Mouse (Mus musculus) embryonic fibroblast, embryonic 13.5 days (primary cell): Measurements from ENCODE around the gene Trpv2. TPM values are rescaled to one million over a fixed set of nuclear protein-coding genes. Genes with fewer than 3 reads are reported as not detected.
"Not testable (repeated sequence)": the region's sequence is repeated elsewhere in the genome, so short reads cannot be mapped to it uniquely, and the experiment has no call there.

Experiments used
- H3K27ac ChIP-seq: 2 replicates; pipeline ENCODE4 v1.5.1; 2012; ENCODE audit warnings: low read length, control low read depth, inconsistent platforms; ENCODE audit not compliant: insufficient read depth
- H3K4me1 ChIP-seq: 2 replicates; pipeline ENCODE4 v1.6.1; 2011; ENCODE audit warnings: low read length; ENCODE audit not compliant: control insufficient read depth, insufficient read depth
- H3K4me3 ChIP-seq: 2 replicates; pipeline ENCODE4 v1.5.1; 2011; ENCODE audit warnings: mild to moderate bottlenecking, control low read depth, low read length; ENCODE audit not compliant: insufficient read depth
- CTCF ChIP-seq: IDR thresholded peaks from 2 replicates; pipeline ENCODE4 v1.5.1; 2011; ENCODE audit warnings: mild to moderate bottlenecking, control low read depth, low read length, moderate library complexity, borderline replicate concordance; ENCODE audit not compliant: insufficient read depth
- POLR2A ChIP-seq: IDR thresholded peaks from 2 replicates; pipeline ENCODE4 v1.6.1; 2011; ENCODE audit warnings: low read depth, mild to moderate bottlenecking, control low read depth, low read length, moderate library complexity
- polyA plus RNA-seq: library from polyadenylated mRNA; stranded (reverse); fragments of >200 nt; gene quantifications from 2 replicates; pipeline ENCODE4 v1.2.4, GENCODE M21; 2011; ENCODE audit warnings: low read depth; ENCODE audit not compliant: missing spikeins, insufficient read length

Trpv2 gene
- polyA plus RNA-seq, 1 experiment, result 9.6 TPM

GRCm38 (mm10) chr11:62645732-62646494, 71.6 kb downstream of the Trpv2 start:
- Histone ChIP-seq H3K4me3 (no peak overlapping the region; the same call in 1 of the 2 replicates), H3K4me1 (peaks cover 27% of the 10 kb centered on the region), H3K27ac (peak overlapping the region; percentile 43)
- no peak for TF ChIP-seq POLR2A

- Histone ChIP-seq H3K4me1 (peaks cover 28% of the 10 kb centered on the region), H3K4me3 (no peak overlapping the region; the same call in 1 of the 2 replicates), H3K27ac (peak overlapping the region; percentile 43)
- TF ChIP-seq POLR2A (no peak), CTCF (no peak)
Observed at GRCm38 (mm10) chr11:62646495-62646843, 72.2 kb downstream of the Trpv2 start.

- peaks cover 27% of the 10 kb centered on the region for H3K4me1 ChIP-seq
- TF ChIP-seq CTCF (no peak), POLR2A (no peak)
- H3K4me3 ChIP-seq, result peak overlapping the region; percentile 43
- peak overlapping the region; percentile 43; the same call in 1 of the 2 replicates for H3K27ac ChIP-seq
Observed at GRCm38 (mm10) chr11:62646958-62647515, 72.8 kb downstream of the Trpv2 start.

- H3K4me1 ChIP-seq, result peaks cover 26% of the 10 kb centered on the region
- H3K27ac ChIP-seq, result peak within 1 kb of the TSS; percentile 79
- TF ChIP-seq CTCF, result no peak
- H3K4me3 ChIP-seq, result peak within 1 kb of the TSS; percentile 82
Observed at GRCm38 (mm10) chr11:62647661-62648590, 73.6 kb downstream of the Trpv2 start, which contains the start of gene Lrrc75a. Gene Lrrc75a, minus strand, starts transcription at chr11:62648523.

GRCm38 (mm10) chr11:62648591-62649391, 74.5 kb downstream of the Trpv2 start, which contains the start of gene Mmgt2:
Gene Mmgt2, plus strand, starts transcription at chr11:62648664.
- H3K4me1 ChIP-seq, result peaks cover 26% of the 10 kb centered on the region
- TF ChIP-seq POLR2A, result peak; percentile 44
- peak; percentile 71 for TF ChIP-seq CTCF

GRCm38 (mm10) chr11:62649803-62650202, 75.5 kb downstream of the Trpv2 start:
- not testable (repeated sequence) for H3K4me3 ChIP-seq, H3K27ac ChIP-seq
- peaks cover 26% of the 10 kb centered on the region for H3K4me1 ChIP-seq

More at GRCm38 (mm10) chr11:62648591-62649391, 74.5 kb downstream of the Trpv2 start, which contains the start of gene Mmgt2:
- H3K27ac ChIP-seq, result peak within 1 kb of the TSS; percentile 79
- peak within 1 kb of the TSS; percentile 82 for H3K4me3 ChIP-seq

Other genes starting within 250 kb of the Trpv2 start
- 4.5 and 6.7 TPM in 2 replicates for gene Pigl, start 116.0 kb upstream of the Trpv2 start, polyA plus RNA-seq
- 179 and 225 TPM in 2 replicates for gene Ncor1, start 115.9 kb upstream of the Trpv2 start, polyA plus RNA-seq
- gene Cenpv, start 35.2 kb upstream of the Trpv2 start, polyA plus RNA-seq, result 6.3 and 7.3 TPM in 2 replicates
- 493 and 593 TPM in 2 replicates for gene Ubb, start 23.3 kb upstream of the Trpv2 start, polyA plus RNA-seq
- gene Lrrc75a, start 74.0 kb downstream of the Trpv2 start, polyA plus RNA-seq, result 10.5 and 12.6 TPM in 2 replicates
- gene Mmgt2, start 74.2 kb downstream of the Trpv2 start, polyA plus RNA-seq, result 31.3 and 34.0 TPM in 2 replicates
- 7.7 and 8.0 TPM in 2 replicates for gene Zfp287, start 157.4 kb downstream of the Trpv2 start, polyA plus RNA-seq
- not detected in 2 replicates for gene Gm10428, start 178.6 kb downstream of the Trpv2 start, polyA plus RNA-seq
- gene Zfp286, start 215.0 kb downstream of the Trpv2 start, polyA plus RNA-seq, result 6.7 and 7.6 TPM in 2 replicates
- gene Trim16, start 245.7 kb downstream of the Trpv2 start, polyA plus RNA-seq, result 23.5 and 28.5 TPM in 2 replicates